Comparison of ENCODE assay signal across 8 mouse cellular contexts in genomic region chr3:79841475-79841874, GRCm38 (mm10). TPM values are rescaled to one million over a fixed set of nuclear protein-coding genes. Genes with fewer than 3 reads are reported as not detected.
A peak's percentile ranks its signal among the peaks of the same experiment; 100 is the strongest.
DNase-seq lines count a peak whose midpoint lies in the region; ATAC-seq and TF ChIP-seq lines count a peak whose summit lies in the region.

No protein-coding gene starts in this region.

- peak overlapping the region; percentile 58 for H3K4me2 ChIP-seq in kidney, postnatal 0 days (ENCODE audit: low read length)
- peak overlapping the region; percentile 69 for H3K4me2 ChIP-seq in embryonic facial prominence, embryonic 14.5 days (ENCODE audit: low read depth, low read length)
- peak overlapping the region; percentile 72 for H3K4me2 ChIP-seq in intestine, postnatal 0 days (replicated peaks; ENCODE audit: low read depth)
- peak overlapping the region; percentile 67 for H3K4me2 ChIP-seq in neural tube, embryonic 13.5 days

- H3K27ac ChIP-seq in kidney, postnatal 0 days = no peak overlapping the region
- no peak overlapping the region for H3K27ac ChIP-seq in embryonic facial prominence, embryonic 14.5 days (replicated peaks; ENCODE audit: low read depth, low read length)
- H3K27ac ChIP-seq in intestine, postnatal 0 days (ENCODE audit: low read depth, low read length) = peak overlapping the region; percentile 93
- H3K27ac ChIP-seq in neural tube, embryonic 13.5 days (replicated peaks) = no peak overlapping the region
- H3K27ac ChIP-seq in thymus, adult 2 months (ENCODE audit: control insufficient read depth, insufficient read depth, low read length) = no peak overlapping the region

- no peaks in the 10 kb centered on the region for H3K27me3 ChIP-seq in kidney, postnatal 0 days (ENCODE audit: insufficient read depth, low read length)
- no peaks in the 10 kb centered on the region for H3K27me3 ChIP-seq in embryonic facial prominence, embryonic 14.5 days (replicated peaks; ENCODE audit: control insufficient read depth, insufficient read depth, low read length)
- no peaks in the 10 kb centered on the region for H3K27me3 ChIP-seq in intestine, postnatal 0 days (replicated peaks; ENCODE audit: control insufficient read depth, insufficient read depth, low read length)
- H3K27me3 ChIP-seq in neural tube, embryonic 13.5 days = no peaks in the 10 kb centered on the region
- H3K27me3 ChIP-seq in thymus, adult 2 months (ENCODE audit: control insufficient read depth, insufficient read depth, low read length) = no peaks in the 10 kb centered on the region

- 0 out of 2 replicates have a peak overlapping the region, but pooled peaks have one; percentile 19 for H3K9ac ChIP-seq in kidney, postnatal 0 days (ENCODE audit: low read depth, low read length)
- no peak overlapping the region for H3K9ac ChIP-seq in embryonic facial prominence, embryonic 14.5 days (ENCODE audit: low read depth, low read length)
- H3K9ac ChIP-seq in intestine, postnatal 0 days (ENCODE audit: low read depth, low read length) = no peak overlapping the region
- H3K9ac ChIP-seq in neural tube, embryonic 13.5 days = no peak overlapping the region

- DNase-seq in kidney, postnatal 0 days (ENCODE audit: low spot score) = no peak
- DNase-seq in kidney, adult 11 months = no peak
- DNase-seq in embryonic facial prominence, embryonic 14.5 days (ENCODE audit: low spot score) = no peak
- DNase-seq in ovary, adult 18-20 months (ENCODE audit: low spot score) = no peak
- no peak for DNase-seq in left cerebral cortex, adult 8-10 months (ENCODE audit: low spot score in 2 of 2)
- DNase-seq in thymus, adult 2 months = no peak

- H3K36me3 ChIP-seq in kidney, postnatal 0 days (ENCODE audit: insufficient read depth, low read length) = no peaks in the 10 kb centered on the region
- no peaks in the 10 kb centered on the region for H3K36me3 ChIP-seq in embryonic facial prominence, embryonic 14.5 days (ENCODE audit: control insufficient read depth, insufficient read depth, low read length)
- peaks cover 1% of the 10 kb centered on the region; the same call in 1 of the 2 replicates for H3K36me3 ChIP-seq in intestine, postnatal 0 days (ENCODE audit: control insufficient read depth, insufficient read depth)
- no peaks in the 10 kb centered on the region for H3K36me3 ChIP-seq in neural tube, embryonic 13.5 days
- H3K36me3 ChIP-seq in thymus, adult 2 months (ENCODE audit: control insufficient read depth, insufficient read depth, low read length) = no peaks in the 10 kb centered on the region

- H3K4me3 ChIP-seq in kidney, postnatal 0 days (replicated peaks; ENCODE audit: low read depth, low read length) = peak overlapping the region; percentile 39
- peak overlapping the region; percentile 57 for H3K4me3 ChIP-seq in embryonic facial prominence, embryonic 14.5 days (ENCODE audit: low read depth, low read length)
- H3K4me3 ChIP-seq in intestine, postnatal 0 days (ENCODE audit: low read depth, low read length) = peak overlapping the region; percentile 49
- H3K4me3 ChIP-seq in neural tube, embryonic 13.5 days = peak overlapping the region; percentile 44
- H3K4me3 ChIP-seq in thymus, adult 2 months (ENCODE audit: control insufficient read depth, insufficient read depth, low read length) = no peak overlapping the region

- TF ChIP-seq CTCF in kidney, postnatal 0 days (IDR thresholded peaks at IDR 0.05; ENCODE audit: low read depth) = no peak
- no peak for TF ChIP-seq CTCF in intestine, postnatal 0 days (IDR thresholded peaks at IDR 0.05; ENCODE audit: low read depth)
- no peak for TF ChIP-seq CTCF in thymus, adult 2 months (IDR thresholded peaks at IDR 0.05; ENCODE audit: borderline replicate concordance, control insufficient read depth, extremely low read depth, insufficient read depth, low read length, poor library complexity)

- TF ChIP-seq POLR2A in thymus, adult 2 months (IDR thresholded peaks at IDR 0.05; ENCODE audit: control insufficient read depth, extremely low read depth, insufficient read depth, low read length, poor library complexity) = no peak

- no peaks in the 10 kb centered on the region for H3K4me1 ChIP-seq in kidney, postnatal 0 days (replicated peaks; ENCODE audit: insufficient read depth, low read length)
- peaks cover 4% of the 10 kb centered on the region for H3K4me1 ChIP-seq in embryonic facial prominence, embryonic 14.5 days (ENCODE audit: control insufficient read depth, insufficient read depth, low read length)
- no peaks in the 10 kb centered on the region for H3K4me1 ChIP-seq in intestine, postnatal 0 days (replicated peaks; ENCODE audit: control insufficient read depth, insufficient read depth, low read length)
- peaks cover 9% of the 10 kb centered on the region for H3K4me1 ChIP-seq in neural tube, embryonic 13.5 days (replicated peaks)
- peaks cover 4% of the 10 kb centered on the region; the same call in 1 of the 2 replicates for H3K4me1 ChIP-seq in thymus, adult 2 months (replicated peaks; ENCODE audit: control insufficient read depth, insufficient read depth, low read length)

- H3K9me3 ChIP-seq in kidney, postnatal 0 days (replicated peaks; ENCODE audit: low read length) = no peaks in the 10 kb centered on the region
- H3K9me3 ChIP-seq in embryonic facial prominence, embryonic 14.5 days (ENCODE audit: control insufficient read depth, low read length) = no peaks in the 10 kb centered on the region
- no peaks in the 10 kb centered on the region for H3K9me3 ChIP-seq in intestine, postnatal 0 days (ENCODE audit: control insufficient read depth)
- no peaks in the 10 kb centered on the region for H3K9me3 ChIP-seq in neural tube, embryonic 13.5 days

- 58% methylated on average over 6 of the region's 6 CpGs for WGBS in kidney, postnatal 0 days
- WGBS in embryonic facial prominence, embryonic 14.5 days = 76% methylated on average over 6 of the region's 6 CpGs
- WGBS in intestine, postnatal 0 days = 36% methylated on average over 6 of the region's 6 CpGs
- 55% methylated on average over 6 of the region's 6 CpGs for WGBS in neural tube, embryonic 13.5 days
- 85% methylated on average over 6 of the region's 6 CpGs for whole genome bisulfite sequencing in thymus, adult 2 months

- no peak for ATAC-seq in kidney, postnatal 0 days (replicated peaks; ENCODE audit: low FRiP score, low read depth)
- no peak for ATAC-seq in embryonic facial prominence, embryonic 14.5 days (ENCODE audit: low read depth)
- ATAC-seq in intestine, postnatal 0 days = peak; percentile 55
- ATAC-seq in neural tube, embryonic 13.5 days (ENCODE audit: low read depth) = 0 out of 2 replicates have a peak, but pooled peaks have one; percentile 40

RNA-seq across cellular contexts. Expression of gene Tmem144, which starts 11.1 kb away (rescaled TPM):
- polyA plus RNA-seq in kidney, postnatal 0 days (2015; fragmentation: Nextera tagmentation; extraction: Ambion mirVana) = 9.1 and 10.5 TPM in 2 replicates
- polyA plus RNA-seq in embryonic facial prominence, embryonic 14.5 days (2014; fragmentation: Nextera tagmentation; extraction: Ambion mirVana) = 3.3 and 4.6 TPM in 2 replicates
- 59.3 and 73.8 TPM in 2 replicates for polyA plus RNA-seq in intestine, postnatal 0 days (2015; fragmentation: Nextera tagmentation; extraction: Ambion mirVana)
- 1.2 and 1.6 TPM in 2 replicates for polyA plus RNA-seq in neural tube, embryonic 13.5 days (2015; fragmentation: Nextera tagmentation; extraction: Ambion mirVana)
- 10 to 100 TPM; 13.4 to 26.8 (median 15.3) TPM for total RNA-seq in left cerebral cortex, adult 8-10 months (2022)
- polyA plus RNA-seq in thymus, adult 2 months (2012; rRNA removed) = 0.38 and 1.4 TPM in 2 replicates

RNA-seq across cellular contexts. Expression of gene Fam198b, which starts 42.9 kb away (rescaled TPM):
- polyA plus RNA-seq in kidney, postnatal 0 days (2015; fragmentation: Nextera tagmentation; extraction: Ambion mirVana) = 7.4 and 8.8 TPM in 2 replicates
- 9.3 and 9.4 TPM in 2 replicates for polyA plus RNA-seq in embryonic facial prominence, embryonic 14.5 days (2014; fragmentation: Nextera tagmentation; extraction: Ambion mirVana)
- 17.2 and 23.4 TPM in 2 replicates for polyA plus RNA-seq in intestine, postnatal 0 days (2015; fragmentation: Nextera tagmentation; extraction: Ambion mirVana)
- polyA plus RNA-seq in neural tube, embryonic 13.5 days (2015; fragmentation: Nextera tagmentation; extraction: Ambion mirVana) = 7.2 and 7.8 TPM in 2 replicates
- 1 to 10 TPM; 5.8 to 8.0 (median 6.4) TPM for total RNA-seq in left cerebral cortex, adult 8-10 months (2022)
- 1.3 and 1.5 TPM in 2 replicates for polyA plus RNA-seq in thymus, adult 2 months (2012; rRNA removed)

Comparison
In these comparisons a context has a peak if more than half of its experiments do, and no peak if none do; other contexts are left out.
1. ATAC-seq: peak in intestine, postnatal 0 days (single experiment) and neural tube, embryonic 13.5 days (single experiment); none in kidney, postnatal 0 days (single experiment) and embryonic facial prominence, embryonic 14.5 days (single experiment).
2. Peak in every context shown above with its lines, with median percentiles within 50 percentile points of each other: H3K4me2 ChIP-seq.